Mouse (Mus musculus) gastrocnemius, adult 2 months (tissue): ENCODE data around the gene Actl10. TPM values are rescaled to one million over a fixed set of nuclear protein-coding genes. Genes with fewer than 3 reads are reported as not detected.

Experiments
- DNase-seq: peaks from one replicate; pipeline ENCODE4 v3.0.0; 2022
- H3K27ac ChIP-seq: fragments of 200-600 bp; 2 replicates; pipeline ENCODE4 v1.8.1; 2022; ENCODE audit warnings: mild to moderate bottlenecking
- H3K4me3 ChIP-seq: fragments of 200-600 bp; 2 replicates; pipeline ENCODE4 v1.8.1; 2022; ENCODE audit warnings: mild to moderate bottlenecking, moderate library complexity
- CTCF ChIP-seq: fragments of 200-600 bp; IDR thresholded peaks from 2 replicates; pipeline ENCODE4 v1.8.1; 2022; ENCODE audit warnings: antibody characterized with exemption, mild to moderate bottlenecking, moderate library complexity
- intact Hi-C: fragments of 180-260 bp; cut with DNase I; formaldehyde crosslinking; loops from one replicate; pipeline ENCODE4 v1.15.1; 2025
- total RNA-seq, 2 experiments: library from RNA; stranded (reverse); gene quantifications; 2 replicates each; pipeline ENCODE4 v1.2.3; 2021

Gene Actl10
- total RNA-seq, 2 experiments from 2014 or later, result not detected

DNA sequence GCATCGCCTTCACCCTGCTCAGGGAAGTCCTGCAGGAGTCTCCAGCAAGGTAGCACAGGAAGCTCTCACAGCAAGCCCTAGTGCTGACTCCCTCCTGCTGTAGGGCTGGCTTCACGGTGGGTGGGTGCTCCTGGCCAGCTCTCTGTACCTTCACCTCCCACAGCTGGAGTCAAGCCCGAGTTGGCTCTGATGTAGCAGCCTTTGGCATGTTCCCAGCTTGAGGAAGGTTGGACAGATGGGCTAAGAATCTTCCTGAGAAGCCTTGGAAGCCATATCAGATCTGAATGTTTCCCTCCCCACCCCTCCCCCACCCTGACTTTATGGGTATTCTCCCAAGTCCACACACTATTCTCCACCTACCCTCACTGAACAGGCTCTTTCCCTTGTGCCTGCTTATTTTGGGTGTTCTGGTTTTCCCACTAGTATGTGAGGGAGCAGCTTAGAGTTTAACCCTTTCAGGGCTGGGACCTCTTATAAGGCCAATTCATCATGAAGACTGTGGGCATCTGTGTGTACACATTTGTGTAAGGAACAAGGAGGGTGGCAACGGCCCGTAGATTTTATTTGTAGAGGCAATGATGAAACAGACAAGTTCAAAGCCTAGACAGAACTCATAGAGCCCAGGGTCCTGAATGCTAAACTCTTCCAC is 5.7 kb downstream of the Actl10 start:
- H3K27ac ChIP-seq, result no peak overlapping the region
- DNase-seq, result no peak
- intact Hi-C loops, result loop anchor here (5.0 kb wide), 1 partner anchor 385 kb away; no protein-coding TSS in a partner anchor
- no peak overlapping the region for H3K4me3 ChIP-seq
- no peak for TF ChIP-seq CTCF

DNA sequence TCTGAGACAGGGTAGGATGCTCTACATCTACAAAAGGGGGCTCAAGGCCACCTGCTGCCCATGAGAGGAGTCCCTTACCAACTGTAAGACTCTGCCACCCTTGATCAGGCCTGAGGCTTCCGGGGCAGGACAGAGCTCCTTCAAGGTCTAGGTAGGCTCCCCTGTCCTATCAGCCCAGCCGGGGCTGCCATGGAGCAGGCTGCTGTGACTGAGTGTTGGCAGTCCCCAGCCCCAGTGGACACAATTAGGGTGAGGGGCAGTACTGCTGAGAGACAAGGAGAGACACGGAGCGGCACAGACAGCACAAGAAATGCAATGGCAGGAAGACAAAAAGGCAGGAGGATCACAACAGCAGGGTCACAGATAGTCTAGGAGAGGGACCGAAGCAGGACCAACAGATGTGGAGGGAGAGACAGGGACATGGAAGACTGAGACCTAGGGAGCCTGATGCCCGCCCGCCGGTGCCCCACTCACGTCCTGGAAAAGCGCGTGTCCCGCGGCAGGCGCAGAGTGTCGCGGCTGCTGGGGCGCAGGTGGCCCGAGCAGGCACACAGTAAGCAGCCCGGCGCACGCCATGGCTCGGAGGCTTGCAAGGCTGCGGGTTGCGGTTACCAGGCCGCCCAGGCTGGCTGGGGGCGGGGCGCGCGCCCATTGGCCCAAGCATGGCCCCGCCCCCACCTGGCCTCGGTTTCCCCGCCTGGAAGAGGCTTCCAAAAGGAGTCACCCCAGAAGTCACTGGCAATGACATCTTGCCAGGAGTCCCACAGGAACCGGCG is 6.9 kb downstream of the Actl10 start, which contains the start of gene Necab3:
Necab3 (minus strand) TSS at position 627 of the 776 bp plus-strand sequence.
- Histone ChIP-seq H3K27ac (peak within 1 kb of the TSS; percentile 54), H3K4me3 (peak within 1 kb of the TSS; percentile 67)
- intact Hi-C loops, result loop anchor here (5.0 kb wide), 1 partner anchor 384 kb away; no protein-coding TSS in a partner anchor
- TF ChIP-seq CTCF, result no peak
- peak; percentile 75 for DNase-seq

DNA sequence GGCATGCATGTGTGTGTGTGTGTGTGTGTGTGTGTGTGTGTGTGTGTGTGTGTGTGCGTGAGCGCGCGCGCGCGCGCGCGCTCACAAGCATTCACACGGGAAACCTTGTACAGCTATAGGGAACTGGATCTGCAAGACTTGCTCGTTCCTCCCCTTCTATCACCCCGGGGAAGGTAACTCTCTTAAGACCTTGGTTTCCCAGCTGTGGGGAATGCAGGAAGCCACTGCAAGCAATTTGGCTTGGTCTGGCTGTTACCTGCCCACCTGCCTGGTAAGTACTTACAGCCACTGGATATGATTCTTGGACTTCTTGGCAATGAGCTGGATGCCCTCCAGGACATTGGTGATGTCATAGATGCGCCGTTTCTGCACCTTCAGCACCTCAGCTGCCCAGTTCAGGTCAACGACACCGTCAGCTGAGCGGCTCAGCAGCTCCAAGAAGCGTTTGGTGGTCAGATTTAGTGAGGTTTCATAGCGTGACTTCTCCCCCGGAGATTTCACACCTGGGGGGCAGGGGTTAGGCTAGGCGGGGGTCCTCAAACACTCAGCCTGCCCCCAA is 12.1 kb downstream of the Actl10 start:
- H3K27ac ChIP-seq, result no peak overlapping the region
- intact Hi-C loops, result no loop called here
- no peak for DNase-seq
- no peak for TF ChIP-seq CTCF
- H3K4me3 ChIP-seq, result no peak overlapping the region

DNA sequence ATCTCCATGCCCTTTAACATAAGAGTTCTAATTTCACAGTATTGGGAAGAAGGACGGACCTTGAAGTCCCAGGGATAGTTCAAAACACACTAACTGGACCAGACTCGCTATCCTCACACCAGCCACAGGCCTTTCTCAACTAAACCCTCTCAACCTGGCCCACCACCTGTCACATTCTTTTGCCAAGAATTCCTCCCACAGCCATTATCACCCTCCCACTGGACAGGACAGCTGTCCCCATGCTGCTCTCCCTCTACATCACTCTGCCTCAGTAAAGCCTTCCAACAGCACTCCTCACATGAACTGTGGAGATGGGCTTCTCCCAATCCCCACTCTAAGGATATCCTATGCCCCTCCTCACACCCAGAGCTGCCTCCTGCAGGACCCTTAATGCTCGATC is 14.0 kb downstream of the Actl10 start:
- Histone ChIP-seq H3K4me3 (no peak overlapping the region), H3K27ac (no peak overlapping the region)
- TF ChIP-seq CTCF, result no peak
- intact Hi-C loops, result no loop called here
- no peak for DNase-seq

DNA sequence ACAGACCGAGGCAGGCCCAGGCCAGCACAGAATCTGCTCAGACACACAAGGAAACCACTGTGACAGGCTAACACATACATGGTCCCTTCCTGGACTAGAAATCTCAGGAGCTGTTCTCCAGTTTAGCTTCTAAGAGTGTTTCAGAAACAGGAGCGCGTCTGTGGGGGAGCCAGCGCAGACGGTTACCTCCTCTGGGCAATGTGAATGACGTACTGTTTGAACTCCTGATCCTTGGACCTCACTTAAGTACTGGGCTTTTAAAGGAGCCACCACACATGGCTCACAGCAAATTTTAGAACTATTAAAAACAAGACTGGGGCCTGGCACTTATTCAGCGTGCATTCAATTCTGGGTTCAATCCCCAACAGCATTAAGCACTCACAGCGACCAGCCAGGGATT is 15.1 kb downstream of the Actl10 start:
- no peak overlapping the region for H3K27ac ChIP-seq
- intact Hi-C loops, result no loop called here
- TF ChIP-seq CTCF, result no peak
- no peak overlapping the region for H3K4me3 ChIP-seq
- no peak for DNase-seq

DNA sequence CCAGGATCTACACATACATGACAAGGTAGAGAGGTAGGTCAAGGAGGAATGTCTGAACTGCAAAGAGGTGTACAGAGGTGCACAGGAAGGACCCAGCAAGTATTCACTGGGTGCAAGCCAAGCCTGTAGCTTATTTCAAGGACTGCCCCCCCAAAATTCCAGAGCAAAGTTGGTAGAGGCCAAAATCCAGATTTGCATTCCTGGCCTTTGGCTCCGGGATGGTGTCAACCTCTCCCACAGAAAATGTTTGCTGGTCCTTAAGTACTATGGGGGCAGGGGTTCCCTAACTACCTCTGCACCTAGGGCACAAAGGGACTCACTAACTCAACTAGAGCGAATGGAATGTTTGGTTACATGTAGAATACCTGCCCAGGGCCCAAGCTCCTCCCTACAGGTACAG is 16.2 kb downstream of the Actl10 start:
- no peak overlapping the region; the same call in 1 of the 2 replicates for H3K4me3 ChIP-seq
- no peak overlapping the region for H3K27ac ChIP-seq
- no peak for DNase-seq
- intact Hi-C loops, result no loop called here
- no peak for TF ChIP-seq CTCF

DNA sequence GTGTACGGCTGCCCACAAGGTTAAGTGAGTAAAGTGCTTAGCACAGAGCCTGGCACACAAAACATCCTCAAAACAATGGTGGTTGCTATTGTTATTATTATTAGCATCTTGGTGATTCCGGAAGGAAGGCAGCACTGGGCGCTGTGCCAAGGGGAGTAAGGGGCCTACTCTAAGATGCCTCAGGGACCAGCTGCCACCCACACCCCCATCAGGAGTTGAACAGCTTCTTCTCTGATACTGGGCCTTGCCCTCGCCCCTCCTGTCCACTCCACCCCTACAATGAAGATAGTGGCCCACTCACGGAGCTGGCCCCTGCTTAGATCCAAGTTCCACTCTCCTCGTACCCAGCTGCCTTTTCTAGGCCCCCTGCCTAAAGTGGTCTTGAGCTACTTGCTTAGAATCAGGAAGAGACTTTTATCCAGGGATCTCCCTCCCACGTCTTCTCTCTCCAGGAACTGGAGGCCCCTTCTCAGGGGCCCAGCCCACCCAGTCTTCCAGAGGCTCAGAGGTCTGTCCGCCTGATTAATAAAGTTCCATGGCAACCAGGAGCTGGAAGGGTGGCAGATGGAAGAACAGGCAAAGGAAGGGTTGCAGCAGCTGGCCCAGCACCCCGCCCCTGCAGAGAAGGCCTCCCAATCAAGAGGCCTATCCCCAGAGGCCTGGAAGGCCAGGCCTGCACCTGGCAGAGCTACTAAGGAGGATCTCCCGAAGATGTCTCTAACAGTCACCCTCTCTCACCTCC is 16.9 kb downstream of the Actl10 start:
- intact Hi-C loops, result no loop called here
- no peak for DNase-seq

DNA sequence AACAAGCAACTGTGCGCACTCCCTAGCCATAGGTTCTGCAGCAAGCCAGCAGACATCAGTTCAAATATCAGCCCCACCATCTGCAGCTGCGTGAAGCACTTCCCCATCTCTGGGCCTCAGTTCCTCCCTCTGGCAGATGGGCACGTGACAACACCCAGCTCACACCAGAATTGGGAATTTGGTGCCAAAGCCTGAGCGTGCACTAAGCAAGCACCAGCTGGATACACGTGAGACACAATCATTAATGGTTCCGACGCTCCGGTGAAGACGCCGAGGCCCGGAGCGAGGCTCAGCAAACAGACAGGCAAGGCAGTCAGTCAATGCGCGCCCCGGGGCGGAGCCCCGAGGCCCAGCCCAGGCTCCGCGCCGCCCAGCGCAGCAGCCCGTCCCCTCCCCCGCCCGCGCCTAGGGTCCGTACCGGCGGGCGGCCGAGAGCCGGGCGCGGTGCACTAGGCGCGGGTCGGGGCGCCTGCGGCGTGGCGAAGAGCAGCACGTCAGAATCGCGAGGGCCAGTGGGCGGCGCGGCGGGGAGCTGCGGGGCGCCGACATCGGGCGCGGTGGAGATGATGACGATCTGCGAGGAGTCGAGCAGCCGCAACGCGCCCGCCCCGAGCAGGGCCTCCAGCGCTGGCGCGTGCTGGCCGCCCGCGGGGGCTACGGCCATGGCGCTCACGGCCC is 17.6 kb downstream of the Actl10 start:
- peak overlapping the region; percentile 84 for H3K4me3 ChIP-seq
- peak overlapping the region; percentile 4 for H3K27ac ChIP-seq
- intact Hi-C loops, result no loop called here
- peak; percentile 74 for DNase-seq
- no peak for TF ChIP-seq CTCF

More for the DNA sequence above, 16.9 kb downstream of the Actl10 start:
- Histone ChIP-seq H3K27ac (peak overlapping the region; percentile 4), H3K4me3 (peak overlapping the region; percentile 84)
- TF ChIP-seq CTCF, result no peak

DNA sequence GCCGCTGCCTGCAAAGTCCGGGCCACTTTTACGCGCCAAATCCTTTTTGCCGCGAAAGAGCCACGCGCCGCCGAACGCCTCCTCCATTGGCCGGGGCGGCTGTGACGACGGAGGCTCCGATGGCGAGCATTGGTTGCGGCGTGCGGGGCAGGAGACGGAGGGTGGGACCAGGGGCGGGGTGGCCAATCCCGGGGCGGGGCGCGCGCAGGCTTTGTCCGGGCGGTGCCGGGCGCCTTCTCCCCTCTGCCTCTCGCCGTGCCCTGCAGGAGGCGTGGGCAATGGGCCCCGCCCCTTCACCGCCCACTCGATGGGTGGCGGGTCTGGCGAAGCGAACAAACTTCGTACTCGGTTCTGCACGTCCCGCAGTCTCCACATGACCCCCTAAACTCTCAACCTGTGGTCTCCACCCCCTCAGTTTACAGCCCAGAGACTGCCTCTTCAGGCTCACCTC is 18.3 kb downstream of the Actl10 start, which contains the start of gene E2f1:
E2f1 (minus strand) TSS at position 57 of the 451 bp plus-strand sequence.
- peak within 1 kb of the TSS; percentile 84 for H3K4me3 ChIP-seq
- peak; percentile 98 for DNase-seq
- peak; percentile 33; the same call in 1 of the 2 replicates for TF ChIP-seq CTCF
- intact Hi-C loops, result no loop called here
- peak within 1 kb of the TSS; percentile 59 for H3K27ac ChIP-seq

DNA sequence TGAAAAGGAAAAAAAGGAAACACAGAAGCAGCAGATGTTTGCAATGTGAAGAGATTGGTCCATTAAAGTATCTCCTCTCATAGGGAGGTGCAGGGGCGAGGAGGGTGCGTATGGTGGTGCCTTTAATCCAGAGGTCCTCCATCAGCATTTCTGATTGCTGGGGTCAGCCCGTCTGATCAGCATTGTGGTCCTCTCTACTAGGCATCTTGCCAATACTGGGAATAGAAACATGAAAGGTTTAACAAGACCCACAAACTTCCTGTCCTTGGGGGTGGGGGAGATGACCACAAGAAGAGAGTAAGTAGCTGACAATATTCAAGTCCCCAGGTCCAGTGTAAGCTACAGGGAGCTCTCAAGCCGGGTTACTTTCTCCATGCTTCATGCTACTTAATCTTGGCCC is 19.1 kb downstream of the Actl10 start:
- no peak for TF ChIP-seq CTCF
- DNase-seq, result no peak
- H3K4me3 ChIP-seq, result no peak overlapping the region
- intact Hi-C loops, result no loop called here
- 0 out of 2 replicates have a peak overlapping the region, but pooled peaks have one; percentile 59 for H3K27ac ChIP-seq

DNA sequence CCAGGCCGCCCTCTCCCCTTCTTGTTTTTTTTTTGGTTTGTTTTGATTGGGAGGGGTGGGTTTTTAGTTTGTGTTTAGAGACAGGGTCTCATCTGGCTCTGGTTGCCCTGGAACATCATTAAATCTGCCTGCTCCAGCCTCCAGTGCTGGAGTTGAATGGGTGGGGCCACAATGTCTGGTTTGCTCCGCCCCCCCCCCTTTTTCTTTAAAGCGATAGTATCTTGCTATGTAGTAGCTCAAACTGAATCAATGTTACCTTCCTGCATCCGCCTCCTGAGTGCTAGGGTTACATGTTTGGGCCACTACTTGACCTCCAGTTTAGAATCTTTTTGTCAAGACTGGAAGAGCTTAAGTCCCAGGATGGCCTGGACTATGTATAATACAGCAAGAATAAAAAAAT is 19.7 kb downstream of the Actl10 start:
- no peak for TF ChIP-seq CTCF
- H3K4me3 ChIP-seq, result no peak overlapping the region
- intact Hi-C loops, result no loop called here
- no peak overlapping the region for H3K27ac ChIP-seq
- DNase-seq, result no peak

DNA sequence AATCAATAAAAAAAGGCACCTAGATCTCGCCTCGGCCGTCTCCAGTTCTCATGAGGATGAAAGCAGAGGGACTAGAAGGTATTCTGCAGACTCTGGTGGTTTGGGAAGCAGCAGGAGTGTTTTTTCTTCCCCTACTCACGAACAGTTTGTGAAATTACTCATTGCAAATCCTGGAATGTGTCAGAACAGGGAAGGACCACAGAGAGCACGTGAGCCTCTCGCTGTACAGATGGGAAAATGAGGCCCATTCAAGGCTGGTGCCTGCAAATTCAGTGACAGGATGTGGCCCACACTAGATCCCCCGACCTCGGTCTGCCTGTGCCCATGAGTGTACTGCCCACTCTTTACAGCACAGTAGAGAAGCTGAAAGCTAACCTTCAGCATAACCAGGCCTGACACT is 20.4 kb downstream of the Actl10 start:
- H3K27ac ChIP-seq, result no peak overlapping the region
- no peak overlapping the region for H3K4me3 ChIP-seq
- intact Hi-C loops, result no loop called here
- TF ChIP-seq CTCF, result no peak
- DNase-seq, result no peak
